Mouse (Mus musculus) cerebellum, adult 8-10 months (tissue): ENCODE results near the gene Naa80.

ENCODE experiments used
- DNase-seq: peaks from one replicate; pipeline ENCODE4 v3.0.0; 2022

Naa80 gene

DNA sequence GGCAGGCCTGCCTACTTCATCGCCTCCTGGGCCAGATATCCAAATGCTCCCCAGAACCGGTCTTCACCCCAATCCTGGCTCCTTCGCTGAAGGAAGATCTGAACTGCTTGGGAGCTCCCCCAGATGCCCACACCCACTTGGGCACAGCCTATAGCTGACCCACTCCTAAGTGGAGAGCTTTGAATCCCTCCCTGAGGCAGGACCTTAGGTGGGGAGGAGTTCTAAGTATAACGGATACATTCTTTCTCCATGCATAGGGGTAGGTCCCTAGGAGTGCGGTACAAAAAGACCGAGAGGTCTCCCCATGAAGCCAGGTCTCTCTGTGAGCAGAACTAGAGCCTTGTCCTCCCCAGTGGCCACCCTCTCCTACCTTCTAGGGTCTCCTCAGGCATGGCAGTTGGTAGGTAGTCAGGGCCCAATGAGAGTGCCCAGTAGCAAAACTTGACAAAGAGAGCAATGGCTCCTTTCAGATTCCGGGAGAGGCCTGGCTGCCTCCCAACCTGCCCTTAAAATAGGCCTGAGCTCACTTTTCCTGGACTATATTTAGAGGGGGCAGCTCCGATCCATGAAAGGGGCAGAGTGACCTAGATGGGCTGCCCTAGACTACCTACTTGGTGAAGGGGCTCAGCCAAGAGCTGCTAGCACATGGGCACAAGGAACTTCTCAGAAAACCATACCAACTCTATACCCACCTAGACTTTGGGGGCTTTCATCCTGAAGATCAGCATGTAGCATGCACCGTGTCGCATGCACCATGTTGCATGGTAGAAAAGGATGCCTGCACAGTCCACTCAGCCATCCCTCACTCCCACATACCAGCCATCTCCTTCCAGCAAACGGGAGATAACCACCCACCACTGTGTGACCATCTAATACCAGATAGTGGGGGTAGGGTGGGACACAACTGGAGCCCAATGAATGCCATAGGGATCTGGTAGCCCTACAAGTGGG is 18.2 kb downstream of the Naa80 start:
- DNase-seq: no peak

DNA sequence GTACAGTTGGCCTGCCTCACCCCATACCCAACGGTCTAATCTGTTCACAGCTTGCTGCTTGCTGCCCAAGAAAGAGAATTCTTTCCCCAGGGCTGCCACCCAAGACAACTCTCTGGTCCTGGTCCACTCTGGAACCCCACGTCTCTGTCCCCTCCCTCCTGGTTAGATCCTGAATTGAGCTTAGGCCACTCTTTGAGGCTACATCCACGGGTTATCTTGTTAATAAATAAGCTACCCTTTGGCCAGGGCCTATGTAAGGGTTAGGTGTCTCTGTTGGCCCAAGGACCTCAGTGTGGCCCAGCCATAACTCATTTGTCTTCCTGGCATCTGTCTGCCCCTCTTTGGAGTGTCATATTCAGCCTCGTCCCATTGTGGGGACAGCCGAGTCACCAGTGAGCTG is 19.7 kb downstream of the Naa80 start:
- no peak for DNase-seq

DNA sequence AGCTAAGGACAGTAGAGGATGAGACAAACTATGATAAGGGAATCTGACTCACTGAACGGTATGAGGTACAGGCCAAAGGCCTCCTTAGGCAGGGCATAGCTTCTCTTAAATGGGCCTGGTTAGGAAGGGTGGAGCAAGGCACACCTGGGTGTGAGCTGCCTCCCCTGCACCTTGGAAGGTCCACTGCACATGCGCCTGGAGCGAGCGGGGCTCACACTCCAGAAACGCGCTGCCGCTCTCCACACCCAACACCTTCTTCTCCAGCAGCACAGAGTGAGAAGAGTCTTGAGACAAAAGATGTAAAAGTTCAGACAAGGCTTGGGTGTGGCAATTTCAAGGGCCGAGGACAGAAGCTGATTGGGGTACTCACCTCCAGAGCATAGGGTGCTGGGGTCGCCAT is 20.7 kb downstream of the Naa80 start:
- no peak for DNase-seq

DNA sequence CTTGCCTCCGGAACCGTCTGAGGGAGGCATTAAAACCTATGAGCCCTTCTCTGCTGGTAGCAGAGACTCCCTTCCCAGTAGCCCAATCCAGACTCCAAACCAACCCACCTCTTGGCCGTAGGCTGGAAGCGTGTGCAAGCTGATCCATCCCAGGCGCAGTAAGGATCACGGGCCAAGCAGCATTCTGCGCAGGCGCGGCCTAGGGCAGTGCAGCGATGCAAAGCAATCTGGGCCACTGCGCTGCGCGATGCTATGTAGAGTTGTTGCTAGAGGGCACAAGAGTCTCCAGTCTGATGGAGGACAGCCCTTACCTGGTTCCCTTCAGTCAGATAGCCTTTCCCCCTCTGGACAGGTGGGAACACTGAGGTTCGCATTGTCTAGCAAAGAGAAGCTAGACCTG is 21.2 kb downstream of the Naa80 start:
- DNase-seq: no peak

DNA sequence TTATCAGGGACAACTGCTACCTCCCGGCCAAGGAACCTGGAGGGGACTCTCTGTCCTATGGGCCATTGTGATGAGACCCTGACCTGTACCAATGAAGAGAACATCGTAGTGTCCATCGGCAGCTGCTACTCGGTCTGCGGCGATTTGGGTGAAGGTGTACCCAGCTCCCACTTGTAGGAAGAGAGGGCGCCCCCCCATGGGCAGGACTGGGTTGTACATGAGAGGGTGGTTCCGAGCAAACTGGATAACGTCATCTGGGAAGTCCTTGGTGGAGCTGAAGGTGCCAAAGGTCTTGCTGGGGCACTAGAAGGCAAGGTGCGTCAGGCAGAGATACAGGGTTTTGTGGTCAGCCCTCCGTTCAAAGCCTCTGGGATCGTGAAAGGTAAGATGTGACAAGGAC is 22.1 kb downstream of the Naa80 start:
- no peak for DNase-seq

DNA sequence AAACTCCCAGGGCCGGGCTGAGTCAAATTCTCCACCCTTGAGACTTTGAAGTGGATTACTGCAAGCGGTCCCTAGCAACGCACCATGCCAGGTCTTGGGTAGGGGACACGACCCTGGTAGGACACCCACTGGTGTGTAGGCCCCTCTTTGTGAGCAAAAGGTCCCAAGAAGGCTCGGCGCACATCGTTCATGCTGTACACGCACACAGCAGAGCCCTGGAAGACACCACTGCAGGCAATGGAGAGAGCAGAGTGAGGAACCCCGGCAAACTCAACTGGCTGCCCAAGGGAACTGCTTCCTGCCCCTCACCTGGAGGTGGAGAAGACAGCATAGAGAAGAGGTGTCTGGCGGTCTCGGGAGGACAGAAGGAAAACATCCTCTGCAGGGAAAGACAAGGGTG is 22.6 kb downstream of the Naa80 start:
- DNase-seq: no peak

DNA sequence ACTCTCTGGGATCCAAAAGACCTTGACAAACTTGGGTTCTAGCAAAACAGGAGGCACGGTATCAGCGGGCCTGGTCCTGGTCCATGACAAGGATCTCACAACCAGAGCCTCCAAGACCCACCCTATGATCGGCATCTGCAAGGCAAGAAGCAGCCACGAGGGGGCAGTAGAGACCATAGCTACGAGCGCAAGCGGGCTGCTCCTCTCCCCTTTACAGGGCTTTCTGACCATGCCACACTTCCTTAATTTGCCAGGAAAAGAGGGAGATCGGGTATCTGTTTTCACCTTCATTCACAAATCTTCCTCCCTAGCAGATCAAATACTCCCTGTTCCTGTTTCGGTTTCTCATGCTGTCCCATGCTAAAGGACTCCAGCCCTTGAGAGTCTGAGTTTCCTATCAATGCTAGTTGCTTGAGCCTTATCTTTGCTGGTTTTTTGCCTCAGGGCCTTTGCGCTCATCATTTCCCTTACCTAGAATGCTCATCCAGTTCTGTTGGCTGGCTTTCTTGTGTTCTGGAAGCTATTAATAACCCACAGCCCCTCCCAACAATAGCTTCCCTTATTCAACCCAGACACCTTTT is 23.5 kb downstream of the Naa80 start:
- peak; percentile 94 for DNase-seq

DNA sequence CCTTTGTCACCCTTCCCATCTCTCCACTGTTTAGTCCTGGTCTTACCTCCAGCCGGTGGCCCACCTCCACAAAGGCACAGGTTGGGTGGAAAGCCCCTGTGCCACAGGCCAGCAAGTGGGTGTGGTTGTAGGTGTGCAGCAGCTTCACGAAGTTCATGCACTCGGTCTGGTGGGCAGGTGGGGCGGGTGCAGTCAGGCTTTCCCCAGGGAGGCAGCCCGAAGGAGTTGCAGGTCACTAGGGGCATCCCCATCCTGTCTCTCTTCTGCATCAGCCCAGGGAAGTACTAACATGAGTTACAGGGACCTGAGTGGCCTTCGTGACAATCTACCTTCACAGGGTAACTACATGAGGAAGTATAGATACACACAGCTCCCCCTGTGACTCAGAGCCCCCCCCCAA is 24.6 kb downstream of the Naa80 start:
- no peak for DNase-seq

DNA sequence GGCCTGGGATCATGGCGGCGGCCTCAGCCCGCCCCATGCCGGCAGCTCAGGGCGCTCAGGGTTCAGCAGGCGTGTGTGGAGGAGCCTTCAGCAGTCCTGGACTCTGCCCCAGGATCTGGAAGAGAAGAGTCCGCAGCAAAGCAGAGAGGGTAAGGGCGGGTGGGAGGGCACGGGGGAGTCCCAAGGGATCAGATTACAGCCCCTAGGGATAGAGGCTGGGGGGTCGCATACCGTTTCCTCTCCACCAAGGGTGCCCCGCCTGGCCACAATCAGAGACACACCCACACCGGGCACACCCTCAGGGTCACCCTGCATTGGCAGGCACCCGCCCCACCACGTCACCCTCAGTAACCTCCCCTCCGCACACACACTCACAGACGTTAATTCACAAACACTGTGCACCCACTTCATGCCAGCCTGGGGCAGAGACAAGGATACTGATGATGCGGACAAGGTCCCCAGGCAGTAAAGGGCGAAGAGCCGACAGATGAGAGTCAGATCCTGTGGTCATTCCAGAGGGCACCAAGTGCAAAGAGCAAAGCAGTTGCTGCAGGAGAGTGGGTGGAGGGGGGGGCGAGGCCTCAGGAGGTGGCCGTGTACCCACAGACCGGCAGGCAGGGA is 26.5 kb downstream of the Naa80 start:
- DNase-seq: no peak

DNA sequence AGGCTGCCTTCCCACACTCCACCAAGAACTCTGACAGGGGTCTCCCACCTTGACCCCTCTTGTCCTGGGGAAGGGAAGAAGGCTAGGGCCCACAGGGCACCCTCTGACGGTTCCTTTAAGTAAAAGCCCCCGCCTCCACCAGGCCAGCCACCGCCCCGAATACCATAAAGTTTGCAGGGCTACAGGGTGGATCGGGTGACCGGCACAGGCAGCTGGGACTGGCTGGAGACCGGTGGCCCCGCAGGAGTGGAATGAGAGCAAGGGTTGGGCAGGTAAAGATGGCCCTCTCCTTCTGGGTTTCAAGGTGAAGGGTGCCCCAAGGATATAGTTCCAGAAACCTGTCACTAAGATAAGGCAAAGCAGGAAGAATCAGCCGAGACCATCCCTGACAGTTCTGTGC is 27.9 kb downstream of the Naa80 start:
- no peak for DNase-seq

DNA sequence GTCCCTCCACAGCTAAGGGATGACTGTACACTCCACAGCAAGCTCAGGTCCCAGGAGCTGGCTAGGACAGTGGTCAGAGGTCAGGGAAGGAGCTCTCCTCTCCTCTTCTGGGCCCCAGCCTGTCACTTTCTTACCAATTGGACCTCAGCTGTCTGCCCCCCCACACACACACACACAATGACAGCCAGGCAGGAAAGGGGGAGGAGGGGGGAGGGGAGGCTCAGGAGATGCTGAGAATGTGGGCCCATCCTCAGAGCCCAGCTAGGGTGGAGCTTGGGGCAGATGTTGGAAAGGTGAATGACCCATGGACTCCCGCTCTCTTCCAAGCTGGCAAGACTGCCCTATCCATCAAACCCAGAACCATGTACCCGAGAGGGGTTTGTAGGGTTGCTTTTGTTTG is 28.3 kb downstream of the Naa80 start:
- no peak for DNase-seq

DNA sequence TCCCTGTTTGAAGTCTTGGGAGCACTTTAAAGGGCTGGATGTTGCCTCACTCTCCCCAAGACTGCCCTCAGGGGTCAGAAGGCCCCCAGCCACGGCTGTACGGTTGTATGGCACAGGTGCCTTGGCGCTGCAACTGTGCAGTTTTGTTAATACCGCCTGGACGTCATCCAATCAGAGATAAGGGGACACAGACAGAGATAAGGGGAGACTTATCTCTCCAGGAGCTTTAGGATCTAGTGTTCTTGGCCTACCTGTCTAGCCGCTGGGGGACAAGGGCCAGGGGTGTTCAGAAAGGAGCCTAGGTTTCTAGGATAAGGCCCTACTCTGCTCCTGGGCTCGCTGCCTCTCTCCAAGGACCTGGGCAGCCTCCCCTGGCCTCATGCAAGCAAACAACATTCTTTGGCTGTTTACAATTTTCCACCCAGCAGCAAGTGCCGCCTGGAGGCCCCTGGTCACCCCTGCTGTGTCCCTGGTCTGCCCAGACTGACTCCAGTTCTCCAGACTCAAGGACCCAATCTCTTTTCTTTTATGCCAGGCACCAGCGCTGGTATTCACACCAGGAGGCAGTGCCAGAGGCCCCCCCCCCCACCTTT is 29.1 kb downstream of the Naa80 start:
- DNase-seq: no peak

DNA sequence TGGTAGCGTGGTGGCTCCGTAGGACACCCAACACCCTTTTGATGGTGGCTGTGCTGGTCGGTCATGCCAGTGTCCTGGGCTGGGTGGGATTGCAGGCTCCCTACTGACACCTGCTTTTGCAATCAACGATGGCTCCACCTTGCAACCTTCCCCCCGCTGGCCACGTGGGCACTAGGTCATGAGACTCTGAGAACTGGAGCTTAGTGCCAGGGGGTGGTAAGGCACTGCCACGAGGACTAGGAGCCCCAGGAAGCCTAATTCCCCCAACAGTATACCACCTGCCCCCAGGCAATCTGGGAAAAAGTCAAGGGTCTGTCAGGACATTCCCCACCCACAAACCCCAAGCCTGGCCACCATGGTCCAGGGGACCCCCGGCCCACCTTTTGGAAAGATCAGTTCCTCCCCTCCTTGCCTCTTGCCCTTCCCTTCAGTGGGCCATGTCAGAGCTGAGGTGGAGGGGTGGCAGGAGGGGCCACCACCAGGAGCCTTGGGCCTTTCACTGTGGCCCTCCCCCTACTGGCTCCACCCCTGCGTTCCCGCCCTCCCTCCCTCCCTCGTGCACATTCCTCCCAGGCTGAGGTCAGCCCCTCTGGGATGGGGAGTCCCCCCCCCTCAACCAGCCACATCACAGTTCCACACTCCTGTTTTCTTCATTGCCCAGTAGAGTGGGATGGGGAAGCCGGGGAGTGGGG is 30.2 kb downstream of the Naa80 start, which contains the start of gene Sema3b:
TSS of gene Sema3b (minus strand) at position 489 of the 692 bp plus-strand sequence.
- DNase-seq: no peak

DNA sequence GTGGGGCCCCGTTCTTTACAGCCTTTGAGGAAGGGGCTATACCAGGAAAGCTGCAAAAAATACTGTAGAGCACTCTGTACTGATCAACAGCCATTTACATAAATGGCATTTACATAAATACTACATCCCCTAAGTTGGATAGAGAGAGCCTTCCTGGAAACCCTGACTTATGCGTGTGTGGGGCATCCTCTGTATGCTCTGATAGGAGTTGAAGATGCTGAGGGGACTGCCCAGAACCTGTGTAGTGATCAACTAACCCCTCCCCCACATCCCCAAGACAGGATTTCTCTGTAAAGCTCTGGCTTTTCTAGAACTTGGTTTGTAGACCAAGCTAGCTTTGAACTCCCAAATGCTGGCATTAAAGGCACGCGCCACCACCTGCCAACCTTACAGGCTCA is 30.7 kb downstream of the Naa80 start:
- DNase-seq: no peak

DNA sequence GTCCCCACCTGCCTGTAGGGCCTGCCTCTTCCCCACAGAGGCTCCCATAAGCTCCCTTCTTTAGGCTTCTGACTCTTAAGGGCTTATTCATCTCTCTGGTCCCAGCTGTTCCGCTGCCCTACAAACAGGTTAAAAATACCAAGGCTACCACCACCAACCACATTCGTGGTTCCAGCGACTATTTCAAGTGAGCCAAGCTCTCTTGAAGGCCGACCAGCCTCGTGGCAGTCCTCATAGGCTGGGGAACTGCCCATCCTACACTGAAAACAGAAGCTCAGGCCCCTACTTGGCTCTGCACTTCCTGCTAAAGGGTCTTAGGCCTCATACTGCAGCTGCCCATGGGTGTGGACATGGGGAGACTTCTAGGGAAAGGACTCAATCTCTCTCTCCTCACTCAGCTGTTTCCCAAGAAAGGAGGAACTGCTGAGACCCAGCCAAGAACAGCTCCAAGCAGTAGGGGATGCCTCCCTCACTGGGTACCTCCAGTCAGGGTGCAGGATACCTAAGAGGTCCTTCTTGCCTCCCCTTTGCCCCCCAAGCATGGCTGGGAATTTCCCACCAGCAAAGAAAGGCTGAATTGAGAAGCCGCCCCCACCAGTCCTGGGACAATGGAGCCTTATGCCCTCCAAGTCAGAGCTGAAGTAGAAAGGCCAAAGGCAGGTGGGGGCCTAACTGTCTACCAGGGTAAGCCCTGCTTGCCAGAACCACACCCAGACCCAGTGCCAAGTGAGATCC is 32.9 kb downstream of the Naa80 start:
- no peak for DNase-seq

DNA sequence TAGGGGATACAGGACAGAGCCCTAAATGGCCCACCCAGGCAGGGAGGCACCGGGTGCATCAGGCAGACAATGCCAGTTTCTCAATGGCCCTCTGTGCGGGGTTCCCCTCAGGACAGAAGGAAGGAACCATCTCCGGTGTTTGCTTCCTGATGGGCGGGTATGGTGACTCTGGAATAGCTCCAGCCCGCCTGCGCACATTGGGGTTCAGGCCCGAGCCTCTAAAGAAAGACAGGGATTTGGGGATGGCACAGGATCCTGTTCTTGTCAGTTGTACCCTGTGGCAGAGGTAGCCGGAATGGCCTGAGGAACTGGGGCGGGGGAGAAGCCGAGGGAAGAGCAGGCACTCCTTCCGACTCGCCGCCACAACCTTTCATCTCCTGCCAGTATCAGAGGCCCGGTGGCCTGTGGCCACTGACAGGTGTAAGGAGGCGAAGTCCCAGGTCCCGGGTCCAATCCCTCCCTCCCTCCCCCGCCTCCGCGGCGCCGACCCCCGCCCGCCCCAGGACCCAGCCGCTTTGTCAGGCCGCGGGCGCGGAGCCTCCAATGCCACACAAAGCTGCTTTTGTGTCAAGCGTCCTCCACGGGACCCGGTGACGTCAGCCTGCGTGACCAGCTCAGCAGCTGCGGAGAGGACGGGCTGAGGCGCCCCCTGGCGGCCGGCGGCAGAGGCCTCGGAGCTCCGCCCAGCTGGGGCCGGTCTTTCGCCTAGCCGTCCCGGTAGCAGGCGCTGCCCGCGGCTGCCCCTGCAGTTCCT is 33.7 kb downstream of the Naa80 start:
- DNase-seq: peak; percentile 99

DNA sequence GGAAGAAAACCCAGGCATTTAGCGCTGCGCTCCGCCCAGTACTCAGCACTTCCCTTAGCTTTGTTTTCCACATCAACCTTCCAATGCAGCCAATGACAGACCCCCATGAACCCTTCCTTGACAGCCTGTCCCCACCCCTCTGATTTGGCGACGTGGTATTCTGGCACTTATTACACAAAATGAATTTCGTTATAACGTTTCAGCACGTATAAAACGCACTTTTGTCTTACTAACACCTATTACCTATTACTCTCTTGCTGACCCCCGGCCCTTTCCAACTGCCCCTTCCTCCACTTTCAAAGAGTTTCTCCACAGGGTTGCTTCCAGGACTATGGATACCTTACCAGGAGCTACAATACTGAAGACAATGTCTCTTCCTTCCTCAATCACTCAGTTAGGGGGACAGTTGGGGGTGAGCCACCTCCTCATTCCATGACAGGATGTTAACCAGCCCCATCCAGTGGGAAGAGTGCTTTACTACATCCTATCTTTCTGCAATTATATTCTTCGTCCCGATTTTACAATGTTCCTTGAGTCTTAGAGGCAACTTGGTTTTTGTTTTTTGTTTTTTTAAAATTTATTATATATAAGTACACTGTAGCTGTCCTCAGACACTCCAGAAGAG is 34.4 kb downstream of the Naa80 start:
- DNase-seq: no peak

DNA sequence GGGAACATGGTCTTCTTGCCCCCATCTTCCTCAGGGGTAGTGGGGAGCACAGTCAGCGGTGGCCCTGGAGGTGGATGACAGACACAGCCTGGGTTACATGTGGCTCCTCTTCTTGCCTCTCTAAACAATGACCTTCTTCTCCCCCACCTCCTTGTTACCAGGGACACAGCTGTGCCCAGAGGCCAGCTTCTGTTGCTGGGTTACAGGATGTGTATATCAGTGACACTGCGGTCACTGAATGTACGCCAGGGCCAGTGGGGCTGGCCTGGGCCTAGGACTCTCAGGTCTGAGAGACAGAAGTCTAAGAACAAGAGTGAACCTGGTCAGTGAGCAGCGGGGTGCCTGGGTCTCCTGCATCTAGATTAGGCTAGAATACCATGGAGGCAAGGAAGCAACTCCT is 36.3 kb downstream of the Naa80 start:
- DNase-seq: no peak

DNA sequence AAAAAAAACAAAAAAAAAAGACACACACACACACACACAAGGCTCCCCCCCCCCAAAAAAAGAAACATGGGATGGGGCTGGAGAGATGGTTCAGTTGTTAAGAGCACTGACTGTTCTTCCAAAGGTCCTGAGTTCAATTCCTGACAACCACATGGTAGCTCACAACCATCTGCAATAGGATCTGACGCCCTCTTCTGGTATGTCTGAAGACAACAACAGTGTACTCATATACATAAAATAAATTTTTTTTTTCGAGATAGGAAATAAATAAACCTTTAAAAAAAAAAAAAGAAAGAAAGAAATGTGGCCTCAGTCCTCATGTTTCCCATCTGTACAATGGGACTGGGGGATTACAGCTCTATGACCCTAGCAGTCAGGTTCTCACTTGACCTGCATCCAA is 38.8 kb downstream of the Naa80 start:
- no peak for DNase-seq

DNA sequence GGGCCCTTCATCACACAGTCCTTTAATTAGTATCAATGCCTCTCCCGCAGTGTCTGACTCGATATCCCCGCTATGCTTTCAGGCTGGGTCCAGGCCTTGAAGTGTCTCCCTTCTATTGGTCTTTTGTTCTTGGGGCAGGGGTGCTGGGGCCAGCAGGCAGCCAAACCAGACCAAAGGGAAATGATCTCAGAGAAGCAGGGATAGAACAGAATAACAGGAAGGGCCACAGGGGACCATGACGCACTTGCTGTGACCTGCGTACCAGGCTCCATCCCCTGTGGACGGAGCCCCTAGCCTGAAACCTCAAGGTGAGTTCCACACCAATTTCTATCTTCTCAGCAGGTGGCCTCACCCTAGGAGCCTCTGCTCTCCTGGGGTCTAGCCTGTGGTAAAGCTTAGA is 39.4 kb downstream of the Naa80 start:
- no peak for DNase-seq
